Mouse (Mus musculus) mature B cell (primary cell): ENCODE results near the gene Mfap5.
"Not testable (repeated sequence)": the region's sequence is repeated elsewhere in the genome, so short reads cannot be mapped to it uniquely, and the experiment has no call there.

Experiments
- in situ Hi-C: fragments of 300-500 bp; cut with MboI; formaldehyde crosslinking; loops from 2 replicates; pipeline ENCODE4 v1.14.3; 2019

Gene Mfap5

GRCm38 (mm10) chr6:122512914-122513878, 7.6 kb downstream of the Mfap5 start:
- in situ Hi-C loops: no loop called here

- in situ Hi-C loops: no loop called here
These were observed 8.7 kb downstream of the Mfap5 start for GRCm38 (mm10) chr6:122514312-122514711.

GRCm38 (mm10) chr6:122515762-122516161, 10.1 kb downstream of the Mfap5 start:
- in situ Hi-C loops: not testable (repeated sequence)

GRCm38 (mm10) chr6:122517668-122518067, 12.0 kb downstream of the Mfap5 start:
- in situ Hi-C loops: no loop called here

GRCm38 (mm10) chr6:122519384-122519783, 13.7 kb downstream of the Mfap5 start:
- in situ Hi-C loops: no loop called here

- in situ Hi-C loops: no loop called here
These were observed 16.9 kb downstream of the Mfap5 start for GRCm38 (mm10) chr6:122522595-122522994.

GRCm38 (mm10) chr6:122523289-122523688, 17.6 kb downstream of the Mfap5 start:
- in situ Hi-C loops: no loop called here

- in situ Hi-C loops: no loop called here
These were observed 22.0 kb downstream of the Mfap5 start for GRCm38 (mm10) chr6:122527596-122527995.

GRCm38 (mm10) chr6:122528136-122528535, 22.5 kb downstream of the Mfap5 start:
- in situ Hi-C loops: no loop called here

GRCm38 (mm10) chr6:122531466-122532174, 26.0 kb downstream of the Mfap5 start:
- in situ Hi-C loops: no loop called here

GRCm38 (mm10) chr6:122532883-122533302, 27.2 kb downstream of the Mfap5 start:
- in situ Hi-C loops: no loop called here

- in situ Hi-C loops: no loop called here
These were observed 28.4 kb downstream of the Mfap5 start for GRCm38 (mm10) chr6:122534032-122534431.

GRCm38 (mm10) chr6:122539564-122539963, 33.9 kb downstream of the Mfap5 start:
- in situ Hi-C loops: no loop called here

- in situ Hi-C loops: not testable (repeated sequence)
These were observed 36.8 kb downstream of the Mfap5 start for GRCm38 (mm10) chr6:122542459-122542858.

- in situ Hi-C loops: no loop called here
These were observed 37.9 kb downstream of the Mfap5 start for GRCm38 (mm10) chr6:122543574-122543973.

GRCm38 (mm10) chr6:122544672-122545071, 39.0 kb downstream of the Mfap5 start:
- in situ Hi-C loops: no loop called here

GRCm38 (mm10) chr6:122545289-122545882, 39.7 kb downstream of the Mfap5 start:
- in situ Hi-C loops: no loop called here

- in situ Hi-C loops: no loop called here
These were observed 40.3 kb downstream of the Mfap5 start for GRCm38 (mm10) chr6:122545948-122546347.

- in situ Hi-C loops: no loop called here
These were observed 48.0 kb downstream of the Mfap5 start, which contains the start of gene Aicda for GRCm38 (mm10) chr6:122553606-122554005. Gene Aicda, plus strand, starts transcription at chr6:122553801.

- in situ Hi-C loops: no loop called here
These were observed 48.5 kb downstream of the Mfap5 start for GRCm38 (mm10) chr6:122554102-122554501.

- in situ Hi-C loops: no loop called here
These were observed 49.6 kb downstream of the Mfap5 start for GRCm38 (mm10) chr6:122555266-122555665.

- in situ Hi-C loops: no loop called here
These were observed 51.4 kb downstream of the Mfap5 start for GRCm38 (mm10) chr6:122556959-122557561.
